Mouse (Mus musculus): ENCODE data around the gene Ece2.

DNA sequence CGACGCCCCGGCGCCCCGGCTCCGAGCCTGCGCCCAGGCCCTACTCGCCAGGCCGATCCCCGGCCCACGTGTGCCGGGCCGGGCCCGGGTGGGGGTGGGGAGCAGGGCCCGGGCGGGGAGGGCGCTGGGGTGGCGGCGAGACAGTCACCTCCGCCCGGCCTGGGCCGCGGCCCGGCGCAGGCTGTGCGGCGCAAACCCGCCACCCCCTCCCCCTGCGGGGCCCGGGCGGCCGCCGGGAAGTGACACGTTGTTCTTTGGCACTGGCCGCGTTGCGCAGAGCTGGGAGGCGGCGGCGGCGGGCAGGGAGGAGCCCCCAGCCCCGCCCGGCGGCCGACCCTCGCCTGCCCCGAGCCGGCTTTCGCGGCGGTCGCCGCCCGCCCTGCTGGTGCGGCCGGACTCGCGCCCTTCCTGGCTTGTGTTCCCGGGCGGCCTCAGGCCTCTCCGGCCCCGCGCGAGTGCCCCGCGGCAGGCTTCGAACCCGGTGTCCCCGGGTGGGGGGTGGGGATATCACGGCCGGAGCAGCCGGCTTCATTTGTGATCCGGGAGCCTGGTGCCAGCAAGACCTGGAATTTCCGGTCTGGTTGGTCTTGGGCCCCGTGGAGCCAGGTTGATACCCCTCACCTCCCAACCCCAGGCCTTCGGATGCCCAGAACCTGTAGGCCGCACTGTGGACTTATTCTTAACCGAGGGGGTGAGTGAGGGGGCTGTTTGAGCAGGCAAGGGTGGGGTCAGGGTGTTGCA lies 43.5 kb downstream of the Ece2 start:
- TF ChIP-seq CTCF (IDR thresholded peaks at IDR 0.05; ENCODE audit: insufficient read depth, low read length) (no peak), POLR2A (IDR thresholded peaks at IDR 0.05; ENCODE audit: borderline replicate concordance, extremely low read depth, low read depth, low read length) (no peak)

Data from lung, adult 2 months (tissue).